In the genomic region with DNA sequence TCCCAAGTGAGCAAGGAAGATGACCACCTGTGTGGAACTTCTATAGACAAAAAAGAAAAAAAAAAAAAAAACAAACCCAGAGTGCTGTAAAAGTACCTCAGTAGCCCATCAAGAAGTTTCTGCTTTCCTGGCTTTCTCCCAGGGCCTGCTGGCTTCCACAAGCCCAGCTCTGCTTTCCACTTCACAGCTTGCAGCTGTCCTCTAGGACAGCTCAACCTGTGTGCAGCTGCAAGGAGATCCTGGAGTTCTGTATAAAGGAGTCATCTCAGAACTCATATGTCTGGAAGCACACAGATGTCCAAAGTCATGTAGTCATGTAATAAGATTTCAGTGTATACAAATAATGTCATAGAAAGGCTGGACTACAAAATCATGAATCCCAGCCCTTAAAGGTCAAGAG, we compare ENCODE assay signal across 25 mouse cellular contexts. TPM values are rescaled to one million over a fixed set of nuclear protein-coding genes. Genes with fewer than 3 reads are reported as not detected.
A peak's percentile ranks its signal among the peaks of the same experiment; 100 is the strongest.
DNase-seq lines count a peak whose midpoint lies in the region; ATAC-seq lines count a peak whose summit lies in the region.
"Had no signal": no experiment of that assay in that cellular context is flagged by ENCODE, and none has a peak within 500 bp of the region (broad histone marks: within the 10 kb centered on the region; RNA-seq: fewer than 3 reads in every experiment).

No protein-coding gene starts in this region.

- no peaks in the 10 kb centered on the region for H3K9me3 ChIP-seq in kidney, embryonic 14.5 days (ENCODE audit: control insufficient read depth, low read length)
- H3K9me3 ChIP-seq in stomach, embryonic 16.5 days (replicated peaks; ENCODE audit: control insufficient read depth, low read length) = no peaks in the 10 kb centered on the region
- H3K9me3 ChIP-seq: embryonic facial prominence, embryonic 15.5 days; forebrain, embryonic 10.5 days; G1E; heart, embryonic 13.5 days; hindbrain, embryonic 10.5 days had no signal

- no peaks in the 10 kb centered on the region for H3K27me3 ChIP-seq in kidney, embryonic 14.5 days (ENCODE audit: control insufficient read depth, insufficient read depth, low read length)
- H3K27me3 ChIP-seq in stomach, embryonic 16.5 days (ENCODE audit: control insufficient read depth, insufficient read depth, low read length) = no peaks in the 10 kb centered on the region
- H3K27me3 ChIP-seq: embryonic facial prominence, embryonic 15.5 days; heart, embryonic 13.5 days had no signal

- no peak overlapping the region for H3K4me3 ChIP-seq in kidney, embryonic 14.5 days (ENCODE audit: low read length)
- H3K4me3 ChIP-seq in stomach, embryonic 16.5 days (replicated peaks; ENCODE audit: low read length) = no peak overlapping the region
- H3K4me3 ChIP-seq: embryonic facial prominence, embryonic 15.5 days; erythroblast, embryonic 14.5 days; forebrain, embryonic 10.5 days; heart, embryonic 13.5 days; hindbrain, embryonic 10.5 days had no signal

- H3K4me2 ChIP-seq in kidney, embryonic 14.5 days (replicated peaks; ENCODE audit: low read depth, low read length) = no peak overlapping the region
- no peak overlapping the region for H3K4me2 ChIP-seq in stomach, embryonic 16.5 days (ENCODE audit: low read depth, low read length)
- H3K4me2 ChIP-seq: embryonic facial prominence, embryonic 15.5 days; heart, embryonic 13.5 days; hindbrain, embryonic 14.5 days had no signal

- H3K27ac ChIP-seq in kidney, embryonic 14.5 days (ENCODE audit: low read depth, low read length) = no peak overlapping the region
- H3K27ac ChIP-seq in stomach, embryonic 16.5 days (ENCODE audit: low read length) = no peak overlapping the region
- H3K27ac ChIP-seq: embryonic facial prominence, embryonic 15.5 days; forebrain, embryonic 10.5 days; heart, embryonic 13.5 days; hindbrain, embryonic 10.5 days; hindbrain, embryonic 14.5 days had no signal

- peak; percentile 16 for DNase-seq in gastrocnemius, postnatal 10 days
- no peak for DNase-seq in gastrocnemius, adult 8-10 months (ENCODE audit: low spot score in 2 of 2)
- no peak for DNase-seq in kidney, adult 8-10 months
- DNase-seq in kidney, postnatal 4 days = peak; percentile 43 to 56
- DNase-seq in kidney, adult 9 months = no peak
- DNase-seq: adrenal gland, adult 8-10 months; adrenal gland, postnatal 36 days; B cell, adult 2 months; cerebellum, adult 11 months; cerebellum, adult 8-10 months; cerebellum, postnatal 14 days; embryo, embryonic 11 days; gastrocnemius, postnatal 25 days had no signal

- H3K4me1 ChIP-seq in kidney, embryonic 14.5 days (ENCODE audit: control insufficient read depth, insufficient read depth, low read length) = peaks cover 3% of the 10 kb centered on the region; the same call in 1 of the 2 replicates
- H3K4me1 ChIP-seq in stomach, embryonic 16.5 days (ENCODE audit: control insufficient read depth, insufficient read depth, low read length) = peaks cover 9% of the 10 kb centered on the region; the same call in 1 of the 2 replicates

- H3K9ac ChIP-seq in kidney, embryonic 14.5 days (ENCODE audit: low read depth, low read length) = no peak overlapping the region
- no peak overlapping the region for H3K9ac ChIP-seq in stomach, embryonic 16.5 days (ENCODE audit: low read length)
- H3K9ac ChIP-seq: embryonic facial prominence, embryonic 15.5 days; heart, embryonic 13.5 days; hindbrain, embryonic 14.5 days had no signal

- 0 out of 2 replicates have a peak, but pooled peaks have one; percentile 24 for ATAC-seq in kidney, embryonic 14.5 days (ENCODE audit: low FRiP score, low TSS enrichment)
- peak; percentile 83; the same call in 1 of the 2 replicates for ATAC-seq in stomach, embryonic 16.5 days (ENCODE audit: insufficient read depth, low FRiP score)
- ATAC-seq: CD4-positive, CD25-positive, alpha-beta regulatory T cell, adult 4 months; forebrain, embryonic 14.5 days had no signal

- H3K36me3 ChIP-seq in kidney, embryonic 14.5 days (ENCODE audit: control insufficient read depth, insufficient read depth, low read length) = no peaks in the 10 kb centered on the region
- no peaks in the 10 kb centered on the region for H3K36me3 ChIP-seq in stomach, embryonic 16.5 days (ENCODE audit: control insufficient read depth, insufficient read depth, low read length)
- H3K36me3 ChIP-seq: embryonic facial prominence, embryonic 15.5 days; forebrain, embryonic 10.5 days; G1E; heart, embryonic 13.5 days; hindbrain, embryonic 10.5 days had no signal

RNA-seq across cellular contexts. Expression of a gene that starts 30.5 kb away (rescaled TPM):
- total RNA-seq in gastrocnemius, postnatal 10 days (2021) = 1 to 10 TPM; 5.9 to 7.3 TPM
- total RNA-seq in gastrocnemius, adult 8-10 months (2022) = 1 to 10 TPM; 4.1 to 5.0 (median 4.5) TPM
- polyA plus RNA-seq in kidney, embryonic 14.5 days (2014; fragmentation: Nextera tagmentation; extraction: Ambion mirVana) = 4.5 and 9.5 TPM in 2 replicates
- polyA plus RNA-seq in stomach, embryonic 16.5 days (2015; fragmentation: Nextera tagmentation; extraction: Ambion mirVana) = 2.3 and 2.7 TPM in 2 replicates
- total RNA-seq: G1E; granulocyte monocyte progenitor cell, adult 5-6 weeks had no signal
- polyA plus RNA-seq: CD4-positive, CD25-positive, alpha-beta regulatory T cell, adult 4 months; erythroblast, embryonic 14.5 days; G1E had no signal

Comparison
In these comparisons a context has a peak if more than half of its experiments do, and no peak if none do; other contexts are left out.
1. DNase-seq: peak in gastrocnemius, postnatal 10 days (single experiment) and kidney, postnatal 4 days (2 of 2); none in gastrocnemius, adult 8-10 months (0 of 2), kidney, adult 8-10 months (0 of 2) and kidney, adult 9 months (single experiment).